Mouse (Mus musculus): ENCODE results near the gene Tmem161a.
A peak's percentile ranks its signal among the peaks of the same experiment; 100 is the strongest.

Tmem161a gene

GRCm38 (mm10) chr8:70160015-70160414 lies 12.1 kb upstream of the Tmem161a start:
- no peak for DNase-seq (ENCODE audit: inconsistent ontology term)

- DNase-seq (ENCODE audit: inconsistent ontology term), result no peak
Observed at GRCm38 (mm10) chr8:70163316-70163715, 8.8 kb upstream of the Tmem161a start.

GRCm38 (mm10) chr8:70166504-70167110 lies 5.5 kb upstream of the Tmem161a start:
- peak; percentile 77 for DNase-seq (ENCODE audit: inconsistent ontology term)

GRCm38 (mm10) chr8:70170116-70170515 lies 2.0 kb upstream of the Tmem161a start:
- DNase-seq (ENCODE audit: inconsistent ontology term), result no peak

- DNase-seq (ENCODE audit: inconsistent ontology term), result no peak
Observed at GRCm38 (mm10) chr8:70170748-70171147, 1.4 kb upstream of the Tmem161a start.

GRCm38 (mm10) chr8:70171240-70171639 lies 916 bp upstream of the Tmem161a start:
- DNase-seq (ENCODE audit: inconsistent ontology term), result no peak

- no peak for DNase-seq (ENCODE audit: inconsistent ontology term)
Observed at GRCm38 (mm10) chr8:70173320-70173719, 1.2 kb downstream of the Tmem161a start.

GRCm38 (mm10) chr8:70174079-70174478 lies 1.9 kb downstream of the Tmem161a start:
- no peak for DNase-seq (ENCODE audit: inconsistent ontology term)

- DNase-seq (ENCODE audit: inconsistent ontology term), result no peak
Observed at GRCm38 (mm10) chr8:70178231-70178630, 6.1 kb downstream of the Tmem161a start.

- DNase-seq (ENCODE audit: inconsistent ontology term), result no peak
Observed at GRCm38 (mm10) chr8:70179082-70179481, 6.9 kb downstream of the Tmem161a start.

- DNase-seq (ENCODE audit: inconsistent ontology term), result no peak
Observed at GRCm38 (mm10) chr8:70181212-70181902, 9.2 kb downstream of the Tmem161a start.

GRCm38 (mm10) chr8:70181903-70182252 lies 9.7 kb downstream of the Tmem161a start:
- no peak for DNase-seq (ENCODE audit: inconsistent ontology term)

GRCm38 (mm10) chr8:70183194-70183593 lies 11.0 kb downstream of the Tmem161a start:
- DNase-seq (ENCODE audit: inconsistent ontology term), result no peak

GRCm38 (mm10) chr8:70188707-70189106 lies 16.6 kb downstream of the Tmem161a start:
- DNase-seq (ENCODE audit: inconsistent ontology term), result no peak

GRCm38 (mm10) chr8:70193238-70193637 lies 21.1 kb downstream of the Tmem161a start:
- DNase-seq (ENCODE audit: inconsistent ontology term), result no peak

GRCm38 (mm10) chr8:70194191-70194590 lies 22.0 kb downstream of the Tmem161a start:
- no peak for DNase-seq (ENCODE audit: inconsistent ontology term)

GRCm38 (mm10) chr8:70195762-70196161 lies 23.6 kb downstream of the Tmem161a start:
- DNase-seq (ENCODE audit: inconsistent ontology term), result no peak

GRCm38 (mm10) chr8:70197603-70198002 lies 25.4 kb downstream of the Tmem161a start:
- no peak for DNase-seq (ENCODE audit: inconsistent ontology term)

- DNase-seq (ENCODE audit: inconsistent ontology term), result peak; percentile 23
Observed at GRCm38 (mm10) chr8:70200098-70200681, 28.0 kb downstream of the Tmem161a start.

GRCm38 (mm10) chr8:70201417-70201816 lies 29.3 kb downstream of the Tmem161a start:
- DNase-seq (ENCODE audit: inconsistent ontology term), result no peak

- DNase-seq (ENCODE audit: inconsistent ontology term), result no peak
Observed at GRCm38 (mm10) chr8:70203072-70203471, 30.9 kb downstream of the Tmem161a start.

GRCm38 (mm10) chr8:70204757-70205156 lies 32.6 kb downstream of the Tmem161a start:
- DNase-seq (ENCODE audit: inconsistent ontology term), result no peak

- no peak for DNase-seq (ENCODE audit: inconsistent ontology term)
Observed at GRCm38 (mm10) chr8:70208130-70208529, 36.0 kb downstream of the Tmem161a start.
